Mouse (Mus musculus): ENCODE data around the gene Hmox2.

- TF ChIP-seq CTCF (IDR thresholded peaks at IDR 0.05; ENCODE audit: control insufficient read depth, insufficient read depth, insufficient read length) (no peak), MAX (IDR thresholded peaks at IDR 0.05) (no peak), USF1 (IDR thresholded peaks at IDR 0.05; ENCODE audit: low read depth) (no peak)
These were observed 52.8 kb downstream of the Hmox2 start for GRCm38 (mm10) chr16:4778940-4779339.
